Comparison of ENCODE assay signal across 24 mouse cellular contexts in genomic region chr17:8485146-8485545, GRCm38 (mm10). TPM values are rescaled to one million over a fixed set of nuclear protein-coding genes. Genes with fewer than 3 reads are reported as not detected.
"Had no signal": no experiment of that assay in that cellular context is flagged by ENCODE, and none has a peak within 500 bp of the region (broad histone marks: within the 10 kb centered on the region; RNA-seq: fewer than 3 reads in every experiment).

No protein-coding gene starts in this region.

- DNase-seq: kidney, adult 8-10 months; kidney, postnatal 10 days; kidney, postnatal 36 days; left cerebral cortex, postnatal 4 days; liver, postnatal 0 days; lung, embryonic 14.5 days; lung, postnatal 36 days; midbrain, embryonic 14.5 days; right cerebral cortex, adult 18-20 months; right cerebral cortex, postnatal 14 days; spleen, adult 18-20 months; thymus, postnatal 25 days had no signal

- H3K9me3 ChIP-seq: kidney, embryonic 15.5 days; limb, embryonic 12.5 days; limb, embryonic 15.5 days; stomach, embryonic 15.5 days had no signal

- H3K9ac ChIP-seq: kidney, embryonic 15.5 days; limb, embryonic 12.5 days; limb, embryonic 15.5 days; liver, embryonic 14.5 days; liver, postnatal 0 days; lung, embryonic 14.5 days; stomach, embryonic 15.5 days had no signal

- H3K4me2 ChIP-seq: kidney, embryonic 15.5 days; limb, embryonic 12.5 days; limb, embryonic 15.5 days; liver, embryonic 11.5 days; lung, embryonic 14.5 days; midbrain, embryonic 11.5 days; stomach, embryonic 15.5 days had no signal

- H3K27ac ChIP-seq: kidney, embryonic 15.5 days; limb, embryonic 12.5 days; limb, embryonic 15.5 days; liver, embryonic 14.5 days; stomach, embryonic 15.5 days had no signal

- H3K36me3 ChIP-seq: kidney, embryonic 15.5 days; limb, embryonic 12.5 days; limb, embryonic 15.5 days; stomach, embryonic 15.5 days had no signal

- ATAC-seq: liver, postnatal 0 days; lung, postnatal 0 days had no signal

- H3K27me3 ChIP-seq: stomach, embryonic 15.5 days had no signal

- H3K4me3 ChIP-seq: kidney, embryonic 15.5 days; limb, embryonic 12.5 days; limb, embryonic 15.5 days; stomach, embryonic 15.5 days had no signal

RNA-seq across cellular contexts. Expression of gene T, which starts 50.9 kb away (rescaled TPM):
- total RNA-seq: left cerebral cortex, adult 8-10 months; left cerebral cortex, postnatal 14 days; megakaryocyte progenitor cell, adult 5-6 weeks; megakaryocyte-erythroid progenitor cell, adult 5-6 weeks had no signal
- polyA plus RNA-seq: liver, embryonic 11.5 days; liver, postnatal 0 days; lung, postnatal 0 days had no signal
